Mouse (Mus musculus) bone marrow macrophage, adult 2 months (primary cell): ENCODE results near the gene Pvalb.

ENCODE experiments used
- CTCF ChIP-seq: IDR thresholded peaks from 2 replicates; pipeline ENCODE4 v1.5.1; 2012; ENCODE audit warnings: low read depth, mild to moderate bottlenecking, low read length, moderate library complexity
- POLR2A ChIP-seq: IDR thresholded peaks from 2 replicates; pipeline ENCODE4 v1.6.1; 2012; ENCODE audit warnings: mild to moderate bottlenecking, low read depth, low read length, borderline replicate concordance

- no peak for TF ChIP-seq CTCF
- TF ChIP-seq POLR2A: no peak
These were observed 26.4 kb downstream of the Pvalb start for GRCm38 (mm10) chr15:78179775-78180174.
